Mouse (Mus musculus): Measurements from ENCODE around the gene Tm4sf20. TPM values are rescaled to one million over a fixed set of nuclear protein-coding genes. Genes with fewer than 3 reads are reported as not detected.

Gene Tm4sf20
- not detected for total RNA-seq (2022)

DNA sequence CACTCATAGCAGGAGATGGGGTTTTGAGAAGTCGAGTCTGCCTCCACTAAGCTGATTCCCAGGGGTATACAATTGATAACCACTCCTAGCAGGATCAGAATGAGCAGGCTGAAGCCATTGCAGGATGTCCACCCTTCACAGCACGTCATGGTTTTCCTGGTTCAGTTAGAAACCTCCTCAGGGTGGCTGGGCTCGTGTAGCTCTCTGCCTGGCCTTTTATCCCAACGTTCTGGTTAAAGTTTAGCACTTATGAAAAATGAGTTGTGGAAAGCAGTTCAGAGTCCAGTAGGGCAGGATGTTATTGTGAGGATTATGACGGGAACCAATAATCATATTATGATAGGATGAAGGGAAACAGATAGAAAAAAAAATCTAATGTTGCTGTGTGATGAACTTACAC, at the start of gene Tm4sf20:
Gene Tm4sf20 (minus strand): TSS at position 193 of the 400 bp plus-strand sequence.
- DNase-seq (ENCODE audit: low spot score) = no peak

DNA sequence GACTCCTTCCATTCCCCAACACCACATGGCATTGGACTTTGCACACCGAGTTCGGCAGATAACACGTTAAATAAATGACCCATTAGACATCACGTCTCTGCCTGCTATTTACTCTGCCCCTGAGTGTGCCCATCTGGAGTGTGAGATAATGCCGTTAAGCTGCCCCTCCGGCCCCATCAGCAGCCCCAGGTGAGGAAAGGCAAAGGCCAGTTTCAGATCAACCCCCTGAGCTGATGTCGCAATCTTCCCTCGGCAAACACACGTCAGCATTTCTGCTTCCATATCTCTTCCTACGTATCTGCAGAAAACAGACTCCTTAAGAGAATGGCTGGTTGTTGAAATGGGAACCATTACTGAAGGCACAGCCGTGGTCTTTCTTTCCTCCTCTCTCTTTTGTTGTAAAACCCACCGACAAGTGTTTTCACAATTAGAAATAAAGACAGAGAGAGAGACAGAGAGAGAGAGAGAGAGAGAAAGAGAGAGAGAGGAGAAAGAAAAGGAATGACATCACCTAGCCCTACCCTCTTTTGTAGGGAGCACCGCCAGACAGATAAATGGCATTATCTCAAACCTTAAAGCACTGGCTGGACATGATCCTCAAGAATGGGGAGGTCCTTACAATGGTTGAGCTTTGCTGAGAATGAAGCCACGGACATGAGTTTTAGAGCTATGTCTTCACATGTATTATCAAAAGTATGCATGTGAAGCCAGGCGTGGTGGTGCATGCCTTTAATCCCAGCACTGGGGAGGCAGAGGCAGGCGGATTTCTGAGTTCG, 47.9 kb upstream of the Tm4sf20 start:
- DNase-seq (ENCODE audit: low spot score) = no peak

DNA sequence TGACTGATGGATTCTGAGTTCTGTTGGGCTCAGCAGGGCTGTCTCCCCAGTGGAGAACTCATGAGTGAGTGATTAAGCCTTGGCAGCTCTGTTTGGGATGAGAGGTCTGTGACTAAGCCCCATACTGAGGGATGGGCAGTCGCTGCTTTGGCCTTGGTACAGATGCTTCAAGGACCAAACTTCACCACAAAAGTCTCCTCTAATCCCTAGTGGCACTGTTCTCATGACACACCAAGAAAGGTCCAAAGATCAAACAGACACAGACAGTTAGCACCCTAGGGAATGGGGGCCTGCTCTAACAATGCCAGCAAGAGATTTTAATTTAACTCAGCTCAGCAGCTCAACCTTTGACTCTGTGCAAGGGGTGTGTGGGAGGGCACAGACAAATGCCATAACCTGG, 43.5 kb upstream of the Tm4sf20 start:
- DNase-seq (ENCODE audit: low spot score) = no peak

DNA sequence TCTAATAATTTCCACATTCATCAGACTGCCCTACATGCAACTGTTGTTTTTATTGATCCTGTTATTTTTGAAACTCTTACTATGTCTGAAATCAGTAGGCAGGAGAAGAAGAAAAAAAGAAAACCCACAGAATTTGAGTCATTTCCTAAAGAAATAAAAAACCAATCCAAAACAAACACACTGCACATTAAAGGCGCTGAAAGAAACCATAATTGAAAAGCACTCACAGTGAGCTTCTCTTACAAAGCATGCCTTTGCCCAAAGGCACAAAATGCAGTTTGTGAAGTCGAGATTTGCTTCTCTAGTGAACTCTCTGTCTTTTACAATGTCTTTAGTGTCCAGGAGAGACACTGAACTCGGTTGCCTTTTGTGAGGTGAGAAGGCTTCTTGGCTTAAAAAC, 40.3 kb upstream of the Tm4sf20 start:
- no peak for DNase-seq (ENCODE audit: low spot score)

DNA sequence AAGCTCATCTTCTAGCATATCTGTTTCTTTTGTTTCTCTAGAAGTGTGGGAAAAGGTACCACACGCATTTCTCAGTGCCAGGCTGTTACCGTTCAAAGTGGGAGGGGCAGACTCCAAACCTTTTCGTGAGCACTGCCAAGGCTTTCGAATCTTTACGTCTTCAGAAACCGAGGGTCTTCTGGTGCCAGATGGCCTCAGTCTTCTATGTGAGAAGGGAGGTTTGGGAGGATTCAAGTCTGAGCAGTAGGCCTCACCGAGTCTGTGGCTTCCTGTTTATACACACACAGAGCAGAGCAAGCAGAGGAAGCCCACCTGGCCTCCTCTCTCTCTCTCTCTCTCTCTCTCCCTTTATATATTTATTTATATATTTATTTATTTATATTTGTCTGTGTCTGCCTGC, 38.9 kb upstream of the Tm4sf20 start:
- no peak for DNase-seq (ENCODE audit: low spot score)

DNA sequence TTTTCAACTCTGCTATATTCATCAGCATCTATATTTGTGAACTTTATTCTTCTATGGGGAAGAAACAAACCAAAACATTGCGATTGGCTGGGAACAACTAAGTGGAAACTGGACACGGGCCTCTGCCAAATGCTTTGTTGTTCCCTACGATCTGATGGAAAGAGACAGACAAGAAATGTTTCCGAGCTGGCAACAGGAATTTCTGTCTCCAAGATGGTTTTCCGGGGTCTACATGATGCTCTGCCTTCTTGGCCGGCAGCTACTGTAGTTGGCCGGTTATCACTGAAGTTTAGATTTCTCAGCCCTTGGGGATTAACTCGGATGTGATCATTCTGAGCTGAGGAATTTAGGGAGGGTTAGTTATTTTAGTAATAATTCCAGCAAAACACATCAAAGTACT, 38.1 kb upstream of the Tm4sf20 start:
- DNase-seq (ENCODE audit: low spot score) = peak; percentile 11

DNA sequence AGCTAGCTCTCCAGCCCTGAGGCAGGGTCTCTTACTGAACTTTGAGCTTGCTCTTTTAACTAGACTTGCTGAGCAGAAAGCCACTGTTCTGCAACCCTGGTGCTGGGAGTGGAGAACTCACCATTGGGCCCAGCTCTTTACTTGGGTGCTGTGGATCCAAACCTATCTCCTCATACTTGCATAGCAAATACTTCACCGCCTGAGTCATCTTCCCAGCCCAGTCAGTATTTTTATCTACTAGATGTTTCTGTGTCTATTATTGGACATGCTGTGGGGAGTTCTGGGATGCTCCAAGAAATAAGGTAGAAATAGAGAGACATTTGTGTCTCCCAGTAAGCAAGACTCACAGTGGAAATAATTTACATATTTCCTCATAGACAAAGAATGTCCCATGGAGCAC, 35.8 kb upstream of the Tm4sf20 start:
- no peak for DNase-seq (ENCODE audit: low spot score)

DNA sequence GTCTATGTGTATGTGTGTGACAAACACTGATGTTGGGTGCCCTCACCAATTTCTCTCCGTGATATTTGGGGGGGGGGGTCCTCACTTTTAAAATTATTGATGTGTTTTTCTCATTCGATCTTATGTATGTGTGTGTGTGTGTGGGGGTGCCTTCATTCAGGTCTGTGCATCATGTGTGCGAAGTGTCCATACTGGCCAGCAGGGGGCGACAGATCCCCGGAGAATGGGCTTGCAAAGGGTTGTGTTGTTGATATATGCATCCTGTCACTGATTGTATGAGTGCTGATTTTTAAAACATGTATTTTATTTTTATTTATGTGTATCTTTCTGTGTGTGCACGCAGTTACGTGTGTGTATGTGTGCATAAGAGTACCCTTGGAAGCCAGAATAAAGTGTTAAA, 35.3 kb upstream of the Tm4sf20 start:
- no peak for DNase-seq (ENCODE audit: low spot score)

DNA sequence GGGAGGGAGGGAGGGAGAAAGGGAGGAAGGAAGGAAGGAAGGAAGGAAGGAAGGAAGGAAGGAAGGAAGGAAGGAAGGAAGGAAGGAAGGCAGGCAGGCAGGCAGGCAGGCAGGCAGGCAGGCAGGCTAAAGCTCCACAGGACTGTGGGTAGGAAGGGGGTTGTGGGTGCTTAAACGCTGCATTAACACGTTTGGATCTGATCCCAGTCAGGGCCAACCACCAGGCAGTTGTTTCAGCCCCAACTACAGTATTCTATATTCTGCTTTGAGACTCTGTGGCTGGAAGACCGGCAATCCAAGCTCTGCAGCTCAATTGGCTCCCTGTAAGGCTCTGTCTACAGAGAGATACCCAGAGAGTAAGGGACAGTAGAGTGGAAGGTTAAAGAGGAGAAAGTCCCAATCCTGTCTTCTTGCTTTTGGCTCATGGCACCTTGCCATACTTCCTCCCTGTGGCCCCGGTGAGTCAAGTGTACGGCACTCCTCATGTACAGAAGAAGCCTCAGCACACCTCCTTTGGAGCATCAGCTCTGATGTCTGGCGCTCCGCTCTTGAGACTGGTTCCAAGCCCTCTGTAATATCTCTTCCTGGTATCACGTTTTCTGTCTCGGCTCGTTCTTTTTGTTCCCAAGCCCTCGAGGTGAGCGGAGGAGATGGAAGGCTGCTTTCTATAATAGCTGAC, 33.0 kb upstream of the Tm4sf20 start:
- no peak for DNase-seq (ENCODE audit: low spot score)

DNA sequence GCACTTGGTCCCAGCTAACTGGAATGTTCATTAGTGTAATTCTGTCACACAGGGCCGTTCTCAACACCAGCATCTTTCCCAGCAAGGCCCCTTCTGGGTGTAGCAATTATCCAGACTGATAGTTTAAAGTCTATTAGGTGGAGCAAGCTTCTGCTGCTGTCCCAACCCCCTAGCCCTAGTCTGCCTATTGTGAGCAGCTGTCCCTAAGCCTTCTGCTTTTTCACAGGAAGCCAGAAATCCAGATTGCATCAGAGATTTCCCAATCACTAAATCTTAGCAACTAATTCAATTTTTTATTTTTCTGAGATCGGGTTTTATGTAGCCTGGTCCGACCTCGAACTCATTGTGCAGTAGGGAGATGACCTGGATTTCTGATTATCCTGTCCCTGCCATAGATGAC, 30.7 kb upstream of the Tm4sf20 start:
- DNase-seq (ENCODE audit: low spot score) = no peak

DNA sequence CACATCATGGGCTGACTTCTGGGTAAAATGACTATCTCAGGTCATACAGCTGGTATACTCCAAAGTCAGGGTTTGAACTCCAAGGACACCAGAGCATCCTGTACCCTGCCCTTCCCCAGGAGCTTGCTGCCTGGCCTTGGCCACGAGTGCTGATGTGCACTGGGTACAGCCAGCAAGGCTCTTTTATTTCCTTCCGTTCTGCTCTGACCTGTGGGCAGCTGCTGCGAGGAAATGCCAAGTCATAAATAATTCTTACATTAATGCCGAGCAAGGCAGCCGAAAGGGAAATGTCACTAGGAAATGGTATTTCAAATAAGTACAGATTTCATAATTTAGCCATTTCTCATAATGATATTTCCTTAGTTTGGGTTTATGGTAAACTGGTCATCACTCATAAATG, 30.0 kb upstream of the Tm4sf20 start:
- DNase-seq (ENCODE audit: low spot score) = no peak

DNA sequence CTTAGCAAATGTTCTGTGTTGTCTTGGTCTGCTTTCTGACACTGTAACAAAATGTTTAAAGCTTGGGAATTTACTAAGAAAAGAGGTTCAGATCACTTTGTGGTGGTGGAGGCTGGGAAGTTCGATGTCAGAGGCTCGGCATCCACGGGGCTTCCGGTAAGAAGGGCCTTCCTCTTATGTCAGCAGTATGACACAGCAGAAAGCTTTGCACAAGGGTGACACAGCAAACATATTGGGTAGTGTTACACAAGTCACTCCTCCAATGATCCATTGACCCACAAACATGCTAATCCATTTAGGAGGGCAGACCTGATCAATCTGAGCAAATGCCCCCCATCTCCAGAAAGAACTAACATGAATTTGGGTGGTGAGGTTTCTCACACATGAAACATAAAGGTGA, 28.8 kb upstream of the Tm4sf20 start:
- no peak for DNase-seq (ENCODE audit: low spot score)

DNA sequence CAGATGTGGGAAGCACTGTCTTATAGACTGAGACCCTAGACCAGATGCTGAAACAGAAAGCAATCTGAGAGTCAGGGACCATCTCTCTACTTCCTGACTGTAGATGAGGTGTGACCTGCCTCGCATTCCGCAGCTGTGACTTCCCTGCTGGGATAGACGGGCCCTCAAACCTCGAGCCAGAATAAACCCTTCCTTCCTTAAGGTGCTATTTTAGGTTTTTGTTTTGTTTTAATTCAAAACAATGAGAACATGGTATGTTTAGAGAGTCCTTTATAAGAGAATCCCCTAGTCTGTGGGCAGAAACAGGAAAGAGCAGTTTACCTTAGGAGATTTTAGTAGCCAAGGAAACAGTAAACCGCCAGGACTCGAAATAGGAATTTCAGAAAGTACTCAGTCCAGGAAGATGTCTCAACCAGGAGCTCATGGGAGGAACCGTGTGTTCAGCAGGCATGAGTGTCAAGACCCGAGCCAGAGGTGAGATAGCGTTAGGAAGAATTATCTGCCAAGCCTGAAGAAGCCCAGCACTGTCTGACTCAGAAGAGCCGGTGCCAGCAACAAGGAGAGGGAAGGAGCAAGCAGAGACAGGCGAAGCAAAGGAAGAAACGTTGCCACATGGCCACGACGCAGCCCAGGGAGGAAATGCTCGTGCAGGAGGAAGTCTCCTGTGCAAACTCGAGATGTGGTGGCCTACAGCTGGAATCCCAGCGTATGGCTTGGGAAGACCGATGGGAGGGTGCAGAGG, 27.6 kb upstream of the Tm4sf20 start:
- DNase-seq (ENCODE audit: low spot score) = no peak

DNA sequence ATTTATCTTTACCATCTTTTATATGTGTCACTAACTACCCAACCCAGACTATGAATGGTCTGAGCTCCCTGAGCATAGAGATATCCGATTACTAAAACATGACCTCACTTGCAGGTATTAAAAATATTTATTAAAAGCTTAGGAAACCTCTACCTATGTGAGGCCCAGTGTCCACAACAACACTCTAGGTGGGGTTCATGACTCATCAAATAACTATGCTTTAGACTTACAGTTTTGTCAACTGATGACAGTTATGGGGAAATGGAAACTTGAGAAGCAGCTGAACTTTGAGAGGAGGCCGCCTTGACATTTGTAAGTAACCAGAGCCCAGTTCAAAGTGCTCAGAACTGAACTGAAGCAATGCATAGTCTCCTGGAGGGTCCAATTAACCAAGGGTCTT, 26.9 kb upstream of the Tm4sf20 start:
- DNase-seq (ENCODE audit: low spot score) = no peak

DNA sequence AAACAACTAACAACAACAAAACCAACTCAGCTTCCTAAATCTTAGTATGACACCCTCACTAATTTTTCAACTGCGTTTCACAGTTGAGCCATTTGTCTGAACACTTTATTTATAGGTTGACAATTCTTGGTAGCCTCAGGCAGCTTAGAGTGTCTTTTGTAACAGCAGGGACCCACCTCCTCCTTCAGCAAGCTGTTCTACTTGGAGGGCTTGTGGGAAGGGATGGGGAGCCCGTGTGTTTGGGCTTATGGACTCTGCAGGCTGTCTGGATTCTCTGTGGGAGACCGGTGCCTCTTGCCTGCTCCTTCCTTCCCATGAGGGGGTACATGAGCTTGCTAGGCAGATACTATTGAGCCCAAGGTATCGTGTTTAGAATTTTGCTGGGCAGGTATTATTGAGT, 25.7 kb upstream of the Tm4sf20 start:
- no peak for DNase-seq (ENCODE audit: low spot score)

DNA sequence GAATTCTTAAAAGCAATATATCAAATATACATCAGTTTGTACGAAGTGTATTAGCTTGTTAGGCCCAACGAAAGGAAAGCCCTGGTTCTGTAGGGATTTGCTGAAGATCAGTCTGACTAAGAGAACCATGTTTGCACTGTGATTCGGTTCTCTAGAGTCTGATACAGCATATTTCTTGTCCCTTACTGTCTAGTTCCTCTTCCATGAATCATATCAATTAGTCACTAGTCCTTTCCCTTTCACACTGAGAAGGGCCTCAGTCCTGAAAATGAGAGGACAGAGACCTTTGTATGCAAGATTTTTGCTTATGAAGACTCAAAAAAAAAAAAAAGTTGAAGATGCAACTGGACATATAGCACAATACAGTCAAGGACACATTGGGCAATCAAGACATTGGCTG, 24.8 kb upstream of the Tm4sf20 start:
- no peak for DNase-seq (ENCODE audit: low spot score)

DNA sequence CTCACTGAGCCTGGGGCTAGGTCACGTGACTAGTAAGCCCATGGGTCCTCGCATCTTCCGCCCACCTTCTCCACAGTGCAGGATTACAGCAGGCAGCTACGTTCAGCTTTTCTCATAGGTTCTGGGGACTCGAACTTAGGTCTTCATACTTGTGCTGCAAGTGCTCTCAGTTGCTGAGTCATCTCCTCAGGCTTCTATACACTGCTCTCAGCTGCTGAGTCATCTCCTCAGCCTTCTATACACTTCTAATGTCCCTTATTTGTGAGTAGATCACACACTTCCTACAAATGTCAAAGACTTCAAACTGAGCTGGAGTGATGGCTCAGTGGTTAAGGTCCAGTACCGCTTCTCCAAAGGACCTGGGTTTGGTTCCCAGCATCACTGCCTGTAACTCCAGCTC, 24.0 kb upstream of the Tm4sf20 start:
- no peak for DNase-seq (ENCODE audit: low spot score)

DNA sequence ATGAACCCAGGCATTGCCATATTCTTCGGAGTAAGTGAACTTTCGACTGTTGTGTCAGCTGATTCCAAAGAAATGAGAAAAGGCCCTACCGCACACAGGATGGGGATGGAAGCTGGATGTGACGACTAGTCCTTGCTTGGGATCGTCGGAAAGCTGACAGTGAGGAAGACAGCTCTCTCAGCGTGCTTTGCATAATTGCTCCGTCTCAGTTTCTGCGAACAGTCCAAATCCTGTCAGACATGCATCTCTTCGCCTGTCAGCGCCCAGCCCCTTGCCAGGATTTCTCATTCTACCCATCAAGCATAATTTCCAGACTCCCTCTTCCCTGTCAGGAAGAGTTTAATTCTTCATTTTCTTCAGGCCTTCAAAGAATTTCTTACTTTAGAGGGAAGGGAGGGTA, 22.8 kb upstream of the Tm4sf20 start:
- no peak for DNase-seq (ENCODE audit: low spot score)

DNA sequence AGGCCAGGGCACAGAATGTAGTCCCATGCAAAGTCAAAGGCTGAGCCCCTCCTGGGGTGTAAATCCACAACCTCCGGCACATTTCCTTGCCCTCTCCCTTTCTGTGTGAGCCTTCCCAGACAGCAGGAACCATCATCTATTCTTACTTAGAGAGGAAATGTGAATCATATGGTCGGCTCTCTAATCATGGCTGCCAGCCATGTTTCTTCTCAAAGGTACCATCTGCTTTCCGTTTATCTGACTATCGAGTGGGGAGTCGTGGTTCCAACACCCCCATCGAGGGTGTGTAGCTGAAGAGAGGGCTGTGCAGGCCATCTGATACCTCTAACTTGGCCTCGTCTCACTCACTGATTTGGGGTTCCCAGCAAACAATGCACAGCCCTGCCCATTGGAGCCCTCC, 19.8 kb upstream of the Tm4sf20 start:
- DNase-seq (ENCODE audit: low spot score) = no peak

DNA sequence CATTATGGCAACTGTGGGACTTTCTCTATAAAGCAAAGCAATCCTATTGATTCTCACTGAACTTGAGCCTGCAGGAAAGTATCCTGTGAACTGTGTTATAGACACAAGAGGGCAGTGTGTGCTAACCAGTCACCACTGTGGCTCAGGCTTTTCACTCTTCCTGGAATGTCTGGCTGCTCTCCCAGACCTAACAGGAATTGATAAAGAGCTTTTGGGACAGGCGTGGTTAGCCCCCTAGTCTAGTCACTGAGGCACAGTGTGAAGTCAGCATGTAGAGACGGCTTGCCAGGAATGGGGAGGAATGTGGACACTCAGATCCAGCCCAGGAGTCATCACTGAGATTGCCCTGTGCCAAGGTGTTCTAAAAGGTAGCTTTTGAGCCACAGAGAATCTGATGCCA, 19.2 kb upstream of the Tm4sf20 start:
- peak; percentile 80 for DNase-seq (ENCODE audit: low spot score)

DNA sequence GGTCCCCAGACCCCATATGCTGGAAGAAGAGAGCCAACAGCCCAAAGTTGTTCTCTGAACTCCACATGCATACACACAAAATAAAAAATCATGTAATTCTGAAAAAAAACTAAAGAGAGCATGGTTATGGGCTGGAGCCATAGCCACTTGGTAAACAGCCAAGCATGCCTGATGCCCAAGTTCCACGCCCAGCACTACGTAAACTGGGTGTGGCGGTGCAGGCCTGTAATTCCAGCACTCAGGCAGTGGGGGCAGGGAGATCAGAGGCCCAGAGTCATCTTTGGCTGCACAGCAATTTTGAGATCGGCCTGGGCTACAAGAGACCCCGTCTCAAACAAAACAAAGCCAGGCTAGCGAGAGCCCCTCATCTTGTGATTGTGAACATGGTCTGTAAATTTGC, 17.3 kb upstream of the Tm4sf20 start:
- DNase-seq (ENCODE audit: low spot score) = no peak

DNA sequence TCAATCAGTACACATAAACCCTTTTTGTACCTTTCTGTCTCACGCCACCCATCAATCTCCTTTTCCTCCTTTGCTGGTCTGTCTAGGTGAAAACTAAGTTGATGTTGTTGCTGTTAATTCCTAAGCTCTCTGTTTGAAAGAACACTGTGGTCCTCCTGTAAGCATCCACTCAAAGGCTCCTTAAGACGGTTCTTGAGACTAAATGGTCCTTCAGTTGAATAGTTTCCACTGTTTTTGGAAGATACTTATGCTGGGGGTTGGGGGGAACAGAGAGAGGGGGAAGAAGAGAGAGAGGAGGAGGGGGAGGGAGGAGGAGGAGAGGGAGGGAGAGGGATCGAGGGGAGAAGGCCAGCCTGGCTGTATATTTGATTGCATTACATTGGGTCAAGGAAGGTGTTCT, 15.3 kb upstream of the Tm4sf20 start:
- no peak for DNase-seq (ENCODE audit: low spot score)

DNA sequence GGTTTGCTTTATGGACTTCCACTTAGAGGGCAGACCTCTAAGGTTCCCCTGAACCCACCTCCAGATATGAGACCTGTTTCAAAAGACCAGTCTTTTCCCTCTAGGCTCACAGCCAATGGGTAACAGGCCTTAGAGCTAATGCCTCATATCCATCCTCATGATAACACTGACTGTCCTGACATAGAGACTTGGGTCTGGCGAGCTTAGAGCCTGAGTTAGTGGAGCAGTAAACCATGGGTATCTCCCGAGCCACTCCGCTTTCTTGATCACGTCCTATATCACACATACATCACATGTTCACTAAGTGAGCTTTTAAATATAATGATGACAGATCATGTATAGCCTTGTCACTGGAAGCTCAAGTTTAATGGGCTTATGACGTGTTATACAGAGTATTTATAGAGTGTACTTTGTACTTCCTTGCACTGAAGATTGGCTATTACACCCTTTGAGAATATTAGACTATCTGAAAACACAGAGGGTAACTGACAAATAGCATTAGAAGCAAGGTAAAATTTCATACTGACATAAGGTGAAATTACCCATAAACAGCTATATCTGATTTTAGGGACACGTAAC, 11.2 kb upstream of the Tm4sf20 start:
- DNase-seq (ENCODE audit: low spot score) = no peak

Measured in heart, adult 8-10 months (tissue).